Mouse (Mus musculus) neural tube, embryonic 13.5 days (tissue): ENCODE results near the gene Fam19a5. TPM values are rescaled to one million over a fixed set of nuclear protein-coding genes. Genes with fewer than 3 reads are reported as not detected.

Experiments used
- ATAC-seq: fragments of 200-750 bp; cut with Nextera tagmentation; 2 replicates; pipeline ENCODE4 v1.8.0; 2017; ENCODE audit warnings: low read depth, mild to moderate bottlenecking, moderate TSS enrichment, moderate library complexity
- H3K27ac ChIP-seq: fragments of 300-500 bp; sonication (generic); replicated peaks from 2 replicates; pipeline ENCODE4 v1.5.1; 2015; ENCODE audit warnings: moderate library complexity, mild to moderate bottlenecking, inconsistent platforms
- H3K27me3 ChIP-seq: fragments of 300-500 bp; sonication (generic); 2 replicates; pipeline ENCODE4 v1.6.1; 2015; ENCODE audit warnings: mild to moderate bottlenecking, inconsistent platforms
- H3K36me3 ChIP-seq: fragments of 300-500 bp; sonication (generic); 2 replicates; pipeline ENCODE4 v1.6.1; 2015; ENCODE audit warnings: mild to moderate bottlenecking, inconsistent platforms
- H3K4me1 ChIP-seq: fragments of 300-500 bp; sonication (generic); replicated peaks from 2 replicates; pipeline ENCODE4 v1.6.1; 2015; ENCODE audit warnings: inconsistent platforms
- H3K4me2 ChIP-seq: fragments of 300-500 bp; sonication (generic); 2 replicates; pipeline ENCODE4 v1.6.1; 2015; ENCODE audit warnings: inconsistent platforms, mild to moderate bottlenecking, moderate library complexity
- H3K4me3 ChIP-seq: fragments of 300-500 bp; sonication (generic); 2 replicates; pipeline ENCODE4 v1.5.1; 2015; ENCODE audit warnings: mild to moderate bottlenecking, inconsistent platforms
- H3K9ac ChIP-seq: fragments of 300-500 bp; sonication (generic); 2 replicates; pipeline ENCODE4 v1.6.1; 2015; ENCODE audit warnings: moderate library complexity, mild to moderate bottlenecking, inconsistent platforms
- H3K9me3 ChIP-seq: fragments of 300-500 bp; sonication (generic); 2 replicates; pipeline ENCODE4 v1.6.1; 2016; ENCODE audit warnings: inconsistent platforms
- WGBS: fragments of 180-500 bp; shearing (Covaris S2); methylation state at CpG from one replicate; pipeline ENCODE4 v1.1.7; 2015; 5-methylcytosine and 5-hydroxymethylcytosine counted together
- polyA plus RNA-seq: library from polyadenylated mRNA; unstranded; fragments of >200 nt; fragmentation: Nextera tagmentation; extraction: Ambion mirVana; gene quantifications from 2 replicates; pipeline ENCODE4 v1.2.1, GENCODE M21; 2015

The Fam19a5 gene
- polyA plus RNA-seq, 1 experiment from 2014 or later: 22.9 TPM

DNA sequence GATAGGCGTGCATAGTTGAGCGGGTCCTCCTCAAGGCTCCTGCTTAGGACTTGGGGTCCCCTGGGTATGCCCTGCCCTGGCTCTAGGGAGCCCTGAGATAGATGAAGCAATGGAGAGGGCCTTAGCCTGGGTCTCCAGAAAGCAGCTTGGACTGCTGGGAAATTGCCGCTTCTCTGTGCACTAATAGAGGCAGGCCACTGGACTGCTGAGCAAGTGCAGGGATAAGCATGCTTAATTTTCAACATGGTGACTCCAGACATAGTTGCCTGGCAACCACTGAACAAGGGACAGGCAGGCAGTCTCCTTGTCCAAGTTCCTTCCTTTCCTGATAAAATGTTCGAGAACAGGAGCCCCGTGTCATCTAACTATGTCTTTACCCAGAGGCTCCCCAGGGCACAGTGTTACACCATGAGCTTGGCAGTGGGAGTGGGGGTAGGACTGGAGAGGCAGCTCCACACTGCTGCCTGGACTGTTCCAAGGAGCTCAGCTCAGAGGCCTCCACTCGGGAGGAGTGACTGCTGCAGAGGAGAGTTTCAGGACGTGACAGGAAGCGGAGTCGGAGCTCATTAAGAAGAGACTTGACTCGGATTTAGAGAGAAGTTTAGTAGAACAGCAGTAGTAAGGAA, 142.4 kb downstream of the Fam19a5 start:
- WGBS: 55% methylated on average over 10 of the region's 10 CpGs
- no peak overlapping the region for H3K4me2 ChIP-seq
- no peak overlapping the region for H3K4me3 ChIP-seq
- peaks cover 24% of the 10 kb centered on the region for H3K4me1 ChIP-seq
- H3K27me3 ChIP-seq: no peaks in the 10 kb centered on the region
- H3K27ac ChIP-seq: no peak overlapping the region
- H3K9ac ChIP-seq: no peak overlapping the region
- no peaks in the 10 kb centered on the region for H3K9me3 ChIP-seq
- H3K36me3 ChIP-seq: peaks cover 8% of the 10 kb centered on the region
- ATAC-seq: peak; percentile 63

DNA sequence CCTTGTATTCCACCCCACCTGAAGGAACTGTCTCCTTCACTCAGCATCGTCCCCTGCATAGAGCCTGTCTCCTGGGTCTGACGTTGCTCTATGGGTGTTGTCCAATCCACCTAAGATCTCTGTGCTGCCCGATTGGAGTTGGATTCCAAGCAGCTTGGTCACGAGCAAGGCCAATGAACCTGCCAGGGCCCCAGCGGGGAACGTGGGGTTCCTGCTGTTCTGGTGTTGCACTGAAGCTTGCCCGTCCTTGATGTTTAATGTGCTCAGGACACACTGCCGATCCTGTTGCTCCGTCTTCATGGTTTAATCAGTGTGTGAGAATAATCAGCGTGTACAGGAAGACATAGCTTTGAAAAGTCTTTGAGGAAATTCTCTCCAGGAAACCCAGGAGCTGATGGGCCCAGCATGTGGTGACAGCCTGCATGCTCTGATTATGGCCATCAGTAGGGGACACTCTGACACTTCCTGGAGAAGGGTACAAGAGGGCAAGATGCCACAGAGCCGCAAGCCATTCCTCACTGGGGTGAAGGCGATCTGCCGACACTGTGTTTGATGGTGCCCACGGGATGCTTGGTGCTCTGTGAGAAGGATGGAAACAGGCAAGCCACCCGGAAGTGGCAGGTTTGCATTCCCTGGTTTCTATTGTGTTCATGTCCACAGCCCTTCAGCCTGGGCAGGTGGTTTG, 147.3 kb downstream of the Fam19a5 start:
- 68% methylated on average over 15 of the region's 15 CpGs for WGBS
- no peak overlapping the region for H3K4me2 ChIP-seq
- H3K4me3 ChIP-seq: no peak overlapping the region
- H3K9ac ChIP-seq: no peak overlapping the region
- no peaks in the 10 kb centered on the region for H3K9me3 ChIP-seq
- no peak overlapping the region for H3K27ac ChIP-seq
- no peaks in the 10 kb centered on the region for H3K27me3 ChIP-seq
- H3K36me3 ChIP-seq: peaks cover 5% of the 10 kb centered on the region; the same call in 1 of the 2 replicates
- ATAC-seq: no peak
- H3K4me1 ChIP-seq: peaks cover 12% of the 10 kb centered on the region

DNA sequence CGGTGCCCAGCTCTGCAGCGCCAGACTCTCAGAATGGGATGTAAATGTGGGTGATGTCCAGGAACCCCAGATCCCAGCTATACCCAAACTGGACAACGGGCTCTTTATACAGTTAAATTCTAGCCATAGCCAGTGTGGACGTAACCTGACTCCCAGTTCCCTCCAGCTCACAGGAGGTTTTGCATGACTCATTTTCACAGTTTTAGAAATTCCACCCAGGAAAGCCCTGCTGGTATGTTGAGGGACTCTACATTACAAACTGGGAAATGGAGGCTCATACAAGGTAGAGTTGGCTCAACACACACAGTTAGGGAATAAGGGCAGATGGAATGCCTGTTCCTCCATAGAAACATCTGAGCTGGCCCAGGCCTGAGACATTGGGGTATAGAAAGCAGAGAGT, 147.9 kb downstream of the Fam19a5 start:
- 87% methylated on average over 4 of the region's 4 CpGs for WGBS
- Histone ChIP-seq H3K4me1 (peaks cover 11% of the 10 kb centered on the region), H3K4me2 (no peak overlapping the region), H3K4me3 (no peak overlapping the region), H3K9me3 (no peaks in the 10 kb centered on the region), H3K27ac (no peak overlapping the region), H3K36me3 (peaks cover 5% of the 10 kb centered on the region; the same call in 1 of the 2 replicates), H3K9ac (no peak overlapping the region), H3K27me3 (no peaks in the 10 kb centered on the region)
- ATAC-seq: no peak

DNA sequence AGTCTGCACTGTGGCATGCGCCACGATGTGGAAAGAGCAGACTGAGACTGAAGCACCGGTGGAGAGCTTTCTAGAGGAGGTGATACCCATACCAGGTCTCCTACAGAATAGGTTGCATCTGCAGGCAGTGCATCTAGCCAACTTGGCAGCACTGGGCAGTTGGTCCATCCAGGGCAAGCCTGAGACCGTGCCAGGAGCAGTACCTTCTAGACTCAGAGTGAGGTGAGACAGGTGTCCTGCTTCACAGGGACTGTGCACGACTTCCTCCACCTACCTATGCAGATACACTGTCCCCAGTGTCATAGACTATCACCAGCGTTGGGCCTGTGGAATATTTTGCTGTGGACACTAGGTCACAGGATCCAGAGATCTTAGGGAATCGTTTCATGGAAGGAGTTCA, 148.3 kb downstream of the Fam19a5 start:
- Histone ChIP-seq H3K4me1 (peaks cover 14% of the 10 kb centered on the region), H3K4me3 (no peak overlapping the region), H3K9ac (no peak overlapping the region), H3K36me3 (peaks cover 5% of the 10 kb centered on the region; the same call in 1 of the 2 replicates), H3K4me2 (no peak overlapping the region), H3K9me3 (no peaks in the 10 kb centered on the region), H3K27me3 (no peaks in the 10 kb centered on the region), H3K27ac (no peak overlapping the region)
- ATAC-seq: no peak
- WGBS: 97% methylated on average over 7 of the region's 7 CpGs

DNA sequence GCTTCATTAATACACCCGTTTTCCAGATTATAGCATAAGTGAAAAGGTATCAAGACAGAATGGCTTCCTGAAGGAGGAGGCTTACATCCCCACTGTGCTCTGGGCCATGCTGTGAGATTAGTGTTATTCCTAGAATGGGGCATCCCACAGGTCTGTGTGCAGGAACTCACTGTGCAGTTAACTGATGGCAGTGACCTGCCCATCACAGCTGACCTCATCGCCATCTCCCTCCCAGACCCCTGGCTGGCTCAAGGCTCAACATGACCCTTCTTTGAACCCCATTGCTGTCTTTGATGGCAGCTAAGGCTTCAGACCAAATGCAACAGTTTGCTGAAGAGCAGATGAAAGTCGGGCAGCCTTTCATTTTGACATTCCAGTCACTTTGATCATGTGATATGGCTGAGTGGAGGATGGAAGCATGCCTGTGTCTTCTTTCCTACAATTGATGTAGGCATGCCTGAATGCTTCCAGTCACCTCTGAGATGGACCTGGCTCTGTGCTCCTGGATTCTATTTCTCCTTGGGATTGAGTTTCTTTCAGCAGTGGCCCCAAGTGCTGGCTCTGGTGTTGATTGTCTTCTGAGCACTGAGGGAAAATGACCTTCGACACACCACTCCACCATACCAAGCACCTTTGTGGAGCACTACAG, 148.9 kb downstream of the Fam19a5 start:
- H3K9me3 ChIP-seq: no peaks in the 10 kb centered on the region
- H3K36me3 ChIP-seq: peaks cover 5% of the 10 kb centered on the region; the same call in 1 of the 2 replicates
- no peak for ATAC-seq
- H3K4me1 ChIP-seq: peaks cover 14% of the 10 kb centered on the region
- WGBS: 85% methylated on average over 4 of the region's 4 CpGs
- no peak overlapping the region for H3K27ac ChIP-seq
- no peak overlapping the region for H3K9ac ChIP-seq
- no peak overlapping the region for H3K4me3 ChIP-seq
- no peaks in the 10 kb centered on the region for H3K27me3 ChIP-seq
- no peak overlapping the region for H3K4me2 ChIP-seq

DNA sequence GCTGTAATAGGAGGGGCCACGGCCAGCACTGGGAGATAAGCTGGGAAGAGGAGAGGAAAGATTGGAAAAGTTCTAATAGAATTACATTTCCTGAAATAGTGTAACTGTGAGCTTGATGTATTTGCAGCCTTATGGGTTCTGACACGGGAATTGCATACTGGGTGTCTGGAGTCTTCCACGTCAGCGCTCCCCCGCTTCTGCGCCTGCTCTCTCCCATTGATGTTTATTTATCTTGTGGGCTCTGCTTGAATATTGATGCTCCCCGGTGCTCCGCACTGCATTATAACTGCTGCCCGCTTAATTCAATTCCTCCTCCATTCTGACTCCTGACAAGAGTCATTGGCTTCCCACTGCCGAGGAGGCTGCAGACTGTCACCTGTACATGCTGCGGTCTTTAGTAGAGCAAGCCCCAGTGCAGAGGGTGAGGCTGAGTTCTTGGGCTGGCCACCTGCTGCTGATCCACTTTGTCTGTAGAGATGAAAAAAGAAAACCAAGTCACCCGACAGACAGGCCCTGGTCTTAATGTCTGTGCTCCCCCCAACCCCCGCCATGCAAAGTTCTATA, 153.4 kb downstream of the Fam19a5 start:
- Histone ChIP-seq H3K27me3 (no peaks in the 10 kb centered on the region), H3K4me3 (no peak overlapping the region), H3K4me1 (peaks cover 31% of the 10 kb centered on the region), H3K9ac (no peak overlapping the region), H3K9me3 (peaks cover 11% of the 10 kb centered on the region; the same call in 1 of the 2 replicates), H3K27ac (no peak overlapping the region), H3K36me3 (peaks cover 18% of the 10 kb centered on the region), H3K4me2 (no peak overlapping the region)
- WGBS: 57% methylated on average over 13 of the region's 13 CpGs
- ATAC-seq: peak; percentile 74; the same call in 1 of the 2 replicates

DNA sequence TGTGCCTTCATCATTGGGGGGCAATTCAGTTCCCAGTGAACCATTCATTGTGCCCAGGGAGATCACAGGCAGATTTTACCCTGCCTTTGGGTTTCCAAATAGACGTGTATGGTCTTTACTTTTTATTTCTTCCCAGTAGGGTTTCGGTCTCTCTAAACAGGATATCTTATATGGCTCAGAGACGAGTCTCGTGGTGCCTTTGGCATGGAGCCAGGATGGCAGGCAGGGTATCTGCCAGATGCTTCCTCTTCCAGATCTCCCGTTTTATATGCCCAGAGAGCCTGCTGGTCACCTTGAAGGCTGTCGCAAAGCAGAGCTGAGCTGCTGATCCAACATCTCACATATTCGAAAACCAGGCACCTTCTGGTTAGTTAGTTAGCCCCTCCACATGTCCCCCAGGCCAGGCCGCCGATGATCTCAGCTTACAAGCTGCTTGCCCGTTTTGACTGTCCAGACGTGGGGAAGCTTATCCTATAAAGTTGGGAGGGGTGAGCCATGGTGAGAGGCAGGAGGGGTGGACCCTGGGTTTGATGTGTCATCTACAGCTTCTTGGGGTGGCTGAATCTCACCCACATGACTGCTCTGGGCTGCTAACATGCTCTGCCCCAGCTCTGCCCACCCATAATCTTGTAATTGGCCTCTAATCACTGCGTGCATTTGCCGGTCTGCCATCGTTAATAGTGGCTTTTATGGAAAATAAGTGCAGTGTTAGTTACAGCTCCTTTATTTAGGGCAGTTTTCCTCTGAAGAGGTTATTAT, 154.6 kb downstream of the Fam19a5 start:
- peak overlapping the region; percentile 46 for H3K27ac ChIP-seq
- peaks cover 31% of the 10 kb centered on the region for H3K4me1 ChIP-seq
- no peaks in the 10 kb centered on the region for H3K27me3 ChIP-seq
- H3K4me2 ChIP-seq: no peak overlapping the region
- peak; percentile 24 for ATAC-seq
- H3K9me3 ChIP-seq: peaks cover 11% of the 10 kb centered on the region; the same call in 1 of the 2 replicates
- H3K36me3 ChIP-seq: peaks cover 18% of the 10 kb centered on the region
- 51% methylated on average over 14 of the region's 14 CpGs for WGBS
- H3K9ac ChIP-seq: no peak overlapping the region; the same call in 1 of the 2 replicates
- no peak overlapping the region for H3K4me3 ChIP-seq

DNA sequence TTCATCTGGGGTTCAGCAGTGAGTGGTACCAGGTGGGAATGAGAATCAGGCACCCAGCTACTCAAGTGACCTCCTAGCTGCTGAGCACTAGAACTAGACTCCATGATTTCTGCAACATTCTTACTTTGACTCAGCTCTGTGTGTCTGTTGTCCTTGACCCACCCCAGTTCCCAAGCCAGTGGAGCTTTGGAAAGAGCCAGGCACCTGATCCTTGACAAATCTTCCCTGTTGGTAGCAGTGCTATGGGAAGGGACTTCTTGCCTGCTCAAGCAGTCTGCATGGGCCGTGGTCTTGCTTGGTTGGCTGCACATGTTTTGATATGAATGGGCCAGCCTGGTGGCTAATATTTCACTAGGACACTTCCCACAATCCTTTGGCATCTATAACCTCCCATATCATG, 158.7 kb downstream of the Fam19a5 start:
- Histone ChIP-seq H3K4me1 (peaks cover 18% of the 10 kb centered on the region), H3K9me3 (peaks cover 11% of the 10 kb centered on the region; the same call in 1 of the 2 replicates), H3K36me3 (peaks cover 18% of the 10 kb centered on the region), H3K4me3 (no peak overlapping the region), H3K9ac (no peak overlapping the region), H3K4me2 (no peak overlapping the region), H3K27ac (no peak overlapping the region), H3K27me3 (no peaks in the 10 kb centered on the region)
- ATAC-seq: no peak
- 90% methylated on average over 1 of the region's 1 CpGs for WGBS

DNA sequence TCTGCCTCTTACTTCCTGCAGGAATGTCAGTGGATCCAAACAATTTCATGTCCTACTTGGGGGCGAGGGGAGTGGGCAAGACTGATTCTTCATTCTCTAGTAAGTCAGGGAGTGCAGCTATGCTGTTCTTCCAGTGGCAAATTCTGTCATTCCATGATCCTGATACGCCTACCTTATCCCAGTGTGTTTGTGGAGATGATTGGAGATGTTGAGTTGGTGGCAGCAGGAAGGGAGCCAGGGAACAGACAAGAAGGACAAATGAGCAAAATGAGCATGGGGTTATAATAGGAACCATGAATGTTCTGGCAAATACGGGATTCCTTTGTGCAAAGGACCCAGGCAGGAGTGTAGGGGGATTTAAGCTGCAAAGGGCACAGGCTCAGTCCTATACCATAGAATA, 159.2 kb downstream of the Fam19a5 start:
- WGBS: 95% methylated on average over 3 of the region's 3 CpGs
- Histone ChIP-seq H3K27ac (no peak overlapping the region), H3K9me3 (peaks cover 11% of the 10 kb centered on the region; the same call in 1 of the 2 replicates), H3K9ac (no peak overlapping the region), H3K4me1 (peaks cover 13% of the 10 kb centered on the region), H3K27me3 (no peaks in the 10 kb centered on the region), H3K4me2 (no peak overlapping the region), H3K36me3 (peaks cover 18% of the 10 kb centered on the region), H3K4me3 (no peak overlapping the region)
- no peak for ATAC-seq

DNA sequence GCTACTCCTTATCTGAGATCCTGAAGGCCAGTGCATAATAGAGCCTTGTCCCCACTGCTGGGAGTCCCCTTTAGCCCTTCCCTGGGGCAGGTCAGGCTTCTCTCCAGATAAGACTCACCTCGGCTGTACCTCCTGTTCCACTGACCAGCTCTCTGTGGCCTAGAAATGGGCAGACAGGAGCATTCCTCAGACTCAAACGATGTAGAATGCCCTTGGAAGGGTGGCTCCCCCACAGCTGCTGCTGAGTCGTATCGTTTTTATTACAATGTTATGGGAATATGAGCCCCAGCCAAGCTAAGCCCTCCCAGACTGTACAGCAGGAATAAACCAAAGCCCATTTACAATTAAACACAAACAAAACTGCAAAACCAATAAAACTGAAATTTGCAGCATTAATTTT, 167.7 kb downstream of the Fam19a5 start:
- H3K4me1 ChIP-seq: peaks cover 44% of the 10 kb centered on the region
- H3K36me3 ChIP-seq: no peaks in the 10 kb centered on the region
- H3K9ac ChIP-seq: no peak overlapping the region
- H3K27me3 ChIP-seq: no peaks in the 10 kb centered on the region
- no peaks in the 10 kb centered on the region for H3K9me3 ChIP-seq
- ATAC-seq: 0 out of 2 replicates have a peak, but pooled peaks have one; percentile 49
- H3K4me3 ChIP-seq: no peak overlapping the region
- H3K4me2 ChIP-seq: 0 out of 2 replicates have a peak overlapping the region, but pooled peaks have one; percentile 5
- H3K27ac ChIP-seq: peak overlapping the region; percentile 79
- 52% methylated on average over 4 of the region's 4 CpGs for WGBS

DNA sequence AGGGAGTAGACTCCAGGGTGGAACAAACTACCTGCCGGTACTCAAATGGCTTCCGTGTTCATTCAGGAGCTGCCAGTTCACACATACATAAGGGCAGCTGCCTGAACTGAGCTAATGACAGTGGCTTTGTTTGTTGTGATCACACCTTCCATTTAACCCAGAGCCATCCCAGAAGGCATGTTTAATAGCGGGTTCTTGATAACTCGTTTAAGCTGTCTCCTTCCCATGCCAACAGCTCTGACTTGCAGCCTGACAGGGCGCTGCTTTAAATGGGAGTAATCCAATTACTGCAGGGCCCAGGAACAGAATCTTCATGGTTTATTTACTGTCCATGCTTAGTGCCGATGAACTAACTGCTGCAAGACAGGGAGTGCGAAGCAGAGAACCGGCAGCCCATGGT, 168.1 kb downstream of the Fam19a5 start:
- Histone ChIP-seq H3K27ac (peak overlapping the region; percentile 79), H3K4me1 (peaks cover 48% of the 10 kb centered on the region), H3K4me2 (no peak overlapping the region), H3K9me3 (no peaks in the 10 kb centered on the region), H3K9ac (no peak overlapping the region), H3K4me3 (no peak overlapping the region), H3K36me3 (no peaks in the 10 kb centered on the region), H3K27me3 (no peaks in the 10 kb centered on the region)
- no peak for ATAC-seq
- WGBS: 65% methylated on average over 8 of the region's 8 CpGs
